Mouse (Mus musculus): Measurements from ENCODE around the gene Gal3st1. TPM values are rescaled to one million over a fixed set of nuclear protein-coding genes. Genes with fewer than 3 reads are reported as not detected.
A peak's percentile ranks its signal among the peaks of the same experiment; 100 is the strongest.
"Not testable (repeated sequence)": the region's sequence is repeated elsewhere in the genome, so short reads cannot be mapped to it uniquely, and the experiment has no call there.

Gene Gal3st1
- polyA plus RNA-seq, 2 experiments from 2014 or later: not detected

DNA sequence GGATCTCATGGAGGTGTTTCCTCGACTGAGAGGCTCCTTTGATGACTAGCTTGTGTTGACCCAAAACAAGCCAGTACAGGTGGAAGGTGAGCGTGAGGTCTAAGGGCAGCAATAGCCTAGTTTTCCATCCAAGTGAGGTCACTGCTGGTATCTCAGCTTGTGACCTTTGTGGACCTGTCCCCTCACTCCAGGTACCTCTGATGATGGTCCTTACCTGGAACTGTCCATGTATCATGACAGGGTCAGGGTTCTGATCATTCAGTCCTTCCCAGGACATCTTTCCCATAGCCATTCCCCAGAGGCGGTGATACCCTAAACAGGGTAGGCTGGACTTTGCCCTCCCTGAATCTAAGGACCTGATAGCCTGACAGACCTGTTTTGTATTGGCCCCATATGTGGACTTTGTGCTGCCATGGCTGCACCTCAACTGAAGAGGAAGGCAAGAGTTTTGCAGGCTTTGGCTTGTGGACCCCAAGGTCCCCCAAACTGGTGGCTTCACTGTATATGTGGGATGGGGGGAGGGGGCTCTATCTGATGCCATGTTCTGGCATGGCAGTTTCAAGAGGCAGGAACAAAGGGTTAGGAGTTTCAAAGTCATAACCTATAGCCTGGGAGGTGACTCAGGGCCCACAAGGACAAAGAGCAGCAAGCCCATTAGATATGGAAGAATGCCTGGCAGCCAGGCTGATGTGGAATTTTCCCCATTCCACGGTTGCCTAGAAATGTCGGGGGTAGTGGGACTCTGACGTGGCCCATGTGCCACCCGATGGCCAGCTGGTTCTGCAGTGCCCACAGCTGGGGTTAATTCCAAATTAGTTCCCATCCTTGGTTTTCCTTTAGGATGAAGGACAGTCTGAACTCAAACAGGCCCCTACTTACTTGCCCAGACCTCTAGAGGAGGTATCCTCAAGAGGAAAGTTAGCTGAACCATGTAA lies 894 bp upstream of the Gal3st1 start:
- ATAC-seq: no peak

DNA sequence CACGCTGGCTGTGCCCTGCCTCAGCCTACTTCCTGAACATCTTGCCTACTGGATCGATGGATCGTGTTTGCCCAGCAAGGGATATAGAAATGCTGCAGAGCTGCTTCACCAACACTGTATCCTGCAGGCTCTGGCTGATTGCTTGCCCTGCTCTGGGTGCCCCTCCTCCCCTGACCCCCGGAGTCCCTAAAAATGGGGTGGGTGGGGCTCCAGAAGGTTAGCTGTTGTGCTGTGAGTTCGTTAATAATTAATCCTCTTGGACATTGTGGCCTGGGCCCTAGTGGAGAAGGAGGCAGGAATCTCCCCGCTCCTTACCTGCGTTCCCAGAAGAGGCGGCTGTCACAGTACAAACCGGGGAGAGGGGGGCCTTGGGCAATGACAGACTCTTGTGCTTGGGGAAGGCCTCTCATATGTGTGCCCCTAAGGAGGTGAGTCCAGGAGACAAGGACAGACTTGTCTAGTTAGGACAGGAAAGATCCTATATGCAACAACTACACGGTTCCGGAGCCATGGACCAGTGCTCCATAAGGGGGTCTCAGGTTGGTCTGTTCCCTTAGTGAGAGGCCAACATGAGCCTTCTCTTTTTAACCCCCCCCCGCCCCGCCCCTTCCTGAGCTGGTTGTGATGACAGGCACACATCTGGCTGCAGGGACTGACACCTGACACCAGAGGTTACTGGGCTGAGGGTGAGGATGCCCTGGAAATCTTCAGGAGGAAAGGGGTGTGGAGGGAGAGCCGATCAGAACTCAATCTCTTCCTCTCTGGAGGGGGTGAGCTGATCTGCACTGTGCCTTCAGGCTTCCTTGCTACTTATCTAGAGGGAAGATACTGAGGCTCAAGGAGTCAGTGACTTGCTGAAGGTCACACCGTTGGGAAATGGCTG lies 668 bp downstream of the Gal3st1 start:
- no peak for ATAC-seq

DNA sequence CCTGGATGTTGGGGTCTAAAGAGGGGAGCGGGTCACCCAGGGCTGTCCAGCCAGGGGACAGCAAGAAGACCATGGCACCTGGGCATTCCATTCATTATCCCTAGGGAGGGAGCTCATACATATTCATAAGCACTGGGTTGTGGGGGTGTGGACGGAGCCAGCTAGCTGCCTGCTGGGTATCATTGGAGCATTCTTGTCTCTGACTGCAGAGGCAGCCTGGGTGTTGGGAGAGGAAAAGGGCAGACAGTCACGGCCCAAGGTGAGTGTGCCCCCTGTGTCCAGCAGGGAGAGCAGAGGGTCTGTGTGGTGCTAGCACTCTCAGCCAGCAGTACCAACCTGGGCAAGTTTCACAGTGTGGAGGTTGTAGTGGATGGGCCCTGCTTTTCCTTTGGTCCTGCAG lies 6.3 kb downstream of the Gal3st1 start:
- ATAC-seq: no peak

- ATAC-seq: no peak
These were observed 9.7 kb downstream of the Gal3st1 start for GRCm38 (mm10) chr11:3993132-3993531.

DNA sequence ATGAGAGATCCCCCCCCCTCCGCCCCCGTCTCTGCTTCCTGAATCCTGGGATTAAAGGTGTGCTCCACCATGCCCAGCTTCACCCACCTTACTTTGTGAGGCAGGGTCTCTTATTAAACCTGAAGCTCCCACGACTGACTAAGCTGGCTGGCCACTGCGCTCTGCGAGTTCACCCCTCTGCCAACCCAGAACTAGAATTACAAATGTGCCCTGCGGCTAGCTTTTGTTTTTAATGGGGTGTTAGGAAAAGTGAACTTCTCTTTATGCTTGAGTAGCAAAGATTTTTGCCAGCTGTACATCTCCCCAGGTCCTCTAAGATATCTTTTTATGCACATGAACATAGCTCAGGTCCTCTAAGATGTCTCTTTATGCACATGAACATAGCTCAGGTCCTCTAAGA lies 10.5 kb downstream of the Gal3st1 start:
- ATAC-seq: no peak

DNA sequence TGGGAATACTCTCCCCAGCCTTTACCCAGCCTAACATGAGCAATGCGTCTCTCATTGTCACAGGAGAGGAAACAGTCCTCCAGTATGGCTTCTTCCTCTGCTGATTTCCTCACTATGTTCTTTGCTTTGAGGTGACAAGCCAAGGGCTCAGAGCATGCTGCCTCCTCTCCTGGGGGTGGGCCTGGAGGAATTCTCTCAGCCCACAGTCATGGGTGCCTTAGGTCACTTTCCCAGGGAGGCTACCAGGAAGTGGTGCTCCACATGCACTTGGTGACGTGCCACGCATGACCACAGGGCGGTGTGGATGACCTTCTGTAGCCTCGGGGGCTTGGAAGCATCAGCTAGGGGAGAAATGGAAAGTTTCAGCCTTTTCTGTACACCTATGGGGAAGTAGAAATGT lies 12.1 kb downstream of the Gal3st1 start:
- no peak for ATAC-seq

GRCm38 (mm10) chr11:3996840-3997239 lies 13.4 kb downstream of the Gal3st1 start:
- no peak for ATAC-seq

GRCm38 (mm10) chr11:3997978-3998720 lies 14.7 kb downstream of the Gal3st1 start:
- ATAC-seq: peak; percentile 29

GRCm38 (mm10) chr11:3999547-3999946 lies 16.1 kb downstream of the Gal3st1 start:
- ATAC-seq: no peak

GRCm38 (mm10) chr11:4001603-4002002 lies 18.2 kb downstream of the Gal3st1 start:
- ATAC-seq: peak; percentile 57

GRCm38 (mm10) chr11:4005220-4005805 lies 21.9 kb downstream of the Gal3st1 start:
- ATAC-seq: no peak

- no peak for ATAC-seq
These were observed 23.0 kb downstream of the Gal3st1 start for GRCm38 (mm10) chr11:4006462-4006861.

DNA sequence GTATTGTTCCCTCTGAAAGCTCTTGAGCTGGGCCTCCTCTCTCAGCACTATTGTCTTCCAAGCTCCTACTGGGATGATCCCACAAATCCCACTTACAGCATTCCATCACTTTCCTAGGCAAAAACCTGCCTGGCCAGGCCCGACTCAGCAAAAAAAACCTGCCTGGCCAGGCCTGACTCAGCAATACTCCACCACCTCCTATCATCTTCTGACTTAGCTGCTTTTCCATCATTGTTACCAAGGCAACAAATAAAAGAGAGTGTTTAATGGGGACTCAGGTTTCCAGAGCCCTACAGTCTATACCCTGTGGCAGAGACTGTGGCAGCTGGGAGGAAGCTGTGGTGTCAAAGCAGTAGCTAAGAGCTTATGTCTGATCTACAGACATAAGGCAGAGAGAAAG lies 29.2 kb downstream of the Gal3st1 start:
- no peak for ATAC-seq

DNA sequence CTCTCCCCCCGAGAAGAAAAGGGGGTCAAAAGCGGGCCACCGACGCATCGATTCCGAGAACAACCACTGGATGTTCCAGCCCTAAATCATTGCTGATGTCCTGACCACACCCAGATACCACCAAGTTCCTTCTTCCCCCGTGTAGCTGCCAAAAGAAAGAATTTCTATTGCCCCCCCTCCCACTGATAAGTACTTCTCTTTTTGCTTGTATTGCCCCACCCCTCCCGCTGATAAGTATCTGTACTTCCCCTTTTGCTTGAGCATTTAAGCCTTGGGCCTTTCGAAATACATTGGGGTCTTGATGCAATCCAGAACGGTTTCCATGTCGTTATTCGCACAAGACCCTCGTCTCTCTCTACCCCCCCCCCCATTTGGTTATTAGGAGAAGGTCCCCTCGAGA lies 32.4 kb downstream of the Gal3st1 start:
- not testable (repeated sequence) for ATAC-seq

DNA sequence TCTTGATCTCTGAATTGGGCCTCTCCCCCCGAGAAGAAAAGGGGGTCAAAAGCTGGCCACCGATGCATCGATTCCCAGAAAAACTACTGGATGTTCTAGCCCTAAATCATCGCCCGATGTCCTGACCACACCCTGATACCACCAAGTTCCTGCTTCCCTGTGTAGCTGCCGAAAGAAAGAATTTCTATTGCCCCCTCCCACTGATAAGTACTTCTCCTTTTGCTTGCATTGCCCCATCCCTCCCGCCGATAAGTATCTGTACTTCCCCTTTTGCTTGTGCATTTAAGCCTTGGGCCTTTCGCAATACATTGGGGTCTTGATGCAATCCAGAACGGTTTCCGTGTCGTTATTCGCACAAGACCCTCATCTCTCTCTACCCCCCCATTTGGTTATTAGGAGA lies 38.7 kb downstream of the Gal3st1 start:
- ATAC-seq: not testable (repeated sequence)

DNA sequence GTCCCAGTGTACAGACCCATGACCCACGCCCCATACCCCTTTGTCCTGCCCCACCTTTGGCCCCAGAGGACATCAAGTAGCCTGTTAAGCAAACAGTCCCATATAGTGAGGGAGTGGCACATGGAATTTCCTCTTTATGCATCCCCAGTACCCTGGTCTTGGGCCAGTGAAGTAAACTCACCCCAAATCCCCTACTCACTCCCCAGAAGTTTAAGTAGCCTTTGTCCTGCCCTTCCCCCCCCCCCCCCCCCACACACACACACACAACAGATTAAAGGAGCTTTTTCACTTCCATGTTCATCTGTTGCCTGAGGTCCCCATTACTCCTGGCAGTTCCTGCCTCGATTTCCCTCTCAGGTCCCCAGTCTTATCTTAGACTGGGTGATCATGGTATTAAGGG lies 39.9 kb downstream of the Gal3st1 start:
- no peak for ATAC-seq

- ATAC-seq: no peak
These were observed 43.6 kb downstream of the Gal3st1 start for GRCm38 (mm10) chr11:4027066-4027465.

DNA sequence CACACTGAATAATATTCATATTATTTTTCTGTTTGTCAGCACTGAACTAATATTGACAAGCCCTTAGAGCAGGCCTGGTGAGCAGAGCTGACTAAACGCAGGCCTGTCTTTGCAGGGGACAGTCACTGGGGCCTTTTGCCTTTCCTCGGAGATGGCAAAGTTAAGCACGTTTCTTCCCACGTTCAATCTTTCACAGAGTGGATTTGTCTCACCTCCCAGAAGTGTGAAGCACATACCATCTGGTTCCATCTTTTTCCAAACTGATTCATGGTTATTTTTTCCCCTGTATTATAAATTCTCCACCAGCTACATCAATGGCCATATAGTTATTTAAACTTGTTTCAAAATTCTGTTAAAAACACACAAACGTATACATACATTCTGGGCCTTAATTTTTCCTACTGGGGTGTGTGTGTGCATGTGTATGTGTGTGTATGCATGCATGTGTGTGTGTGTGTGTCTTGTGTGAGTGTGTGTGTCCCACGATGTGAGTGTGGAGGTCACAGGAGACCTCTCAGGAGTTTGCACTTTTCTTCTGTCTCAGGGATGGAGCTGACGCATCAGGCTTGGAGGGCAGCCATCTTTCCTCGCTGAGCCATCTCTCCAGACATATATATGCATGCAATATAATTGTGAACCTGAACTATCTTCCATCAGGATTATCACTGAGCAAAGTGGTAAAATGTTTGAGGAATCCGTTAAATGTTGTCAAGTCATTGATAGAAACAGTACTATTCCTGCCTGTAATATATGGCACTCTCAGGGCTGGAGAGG lies 44.3 kb downstream of the Gal3st1 start:
- no peak for ATAC-seq

GRCm38 (mm10) chr11:4029343-4029742 lies 45.9 kb downstream of the Gal3st1 start:
- ATAC-seq: no peak

GRCm38 (mm10) chr11:4031126-4031941 lies 47.9 kb downstream of the Gal3st1 start, which contains the start of gene Sec14l4:
Gene Sec14l4 (plus strand): TSS chr11:4031462.
- ATAC-seq: no peak

DNA sequence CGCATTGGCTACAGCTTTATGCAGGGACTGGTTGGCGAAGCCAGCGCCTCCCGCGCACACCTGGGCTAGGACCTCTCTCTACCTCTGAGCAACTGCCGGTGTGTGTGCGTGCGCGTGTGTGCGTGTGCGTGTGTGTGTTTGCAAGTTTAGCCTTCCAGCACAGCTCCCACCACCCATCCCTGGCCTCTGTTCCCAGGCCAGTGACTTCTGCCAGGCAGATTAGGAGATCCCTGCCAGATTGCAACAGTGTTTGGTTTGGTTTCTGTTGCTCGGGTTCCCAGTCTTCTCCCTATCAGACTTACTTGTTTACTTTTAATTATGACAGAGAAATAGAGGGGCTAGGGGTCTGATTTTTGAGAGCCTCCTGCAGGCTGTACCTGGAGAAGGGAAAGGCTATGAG lies 48.5 kb downstream of the Gal3st1 start:
- no peak for ATAC-seq
